Mouse (Mus musculus): ENCODE measurements around the gene Samd1. TPM values are rescaled to one million over a fixed set of nuclear protein-coding genes. Genes with fewer than 3 reads are reported as not detected.

Gene Samd1
- polyA plus RNA-seq, 1 experiment from 2014 or later = 7.4 TPM

DNA sequence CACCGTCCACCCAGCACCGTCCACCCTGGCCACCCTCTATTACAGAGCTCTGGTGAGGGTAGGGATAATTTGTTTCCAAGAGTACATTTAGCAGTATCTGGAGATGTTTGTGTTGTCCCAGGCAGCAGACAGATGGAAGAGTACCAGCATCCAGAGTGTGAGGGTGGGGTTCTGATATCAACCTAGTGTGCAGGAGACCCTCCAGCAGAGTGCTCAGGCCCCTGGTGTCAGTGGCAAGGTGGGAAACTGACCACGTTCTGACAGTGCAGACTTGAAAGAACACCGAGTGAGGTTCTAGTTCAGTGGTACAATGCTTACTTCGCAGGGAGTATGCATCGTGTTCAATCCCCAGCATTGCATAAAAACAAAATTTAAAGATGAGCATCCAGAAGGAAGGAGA lies 25.8 kb upstream of the Samd1 start:
- 81% methylated on average over 6 of the region's 6 CpGs for WGBS
- no peak overlapping the region for H3K27ac ChIP-seq (ENCODE audit: low read length)

DNA sequence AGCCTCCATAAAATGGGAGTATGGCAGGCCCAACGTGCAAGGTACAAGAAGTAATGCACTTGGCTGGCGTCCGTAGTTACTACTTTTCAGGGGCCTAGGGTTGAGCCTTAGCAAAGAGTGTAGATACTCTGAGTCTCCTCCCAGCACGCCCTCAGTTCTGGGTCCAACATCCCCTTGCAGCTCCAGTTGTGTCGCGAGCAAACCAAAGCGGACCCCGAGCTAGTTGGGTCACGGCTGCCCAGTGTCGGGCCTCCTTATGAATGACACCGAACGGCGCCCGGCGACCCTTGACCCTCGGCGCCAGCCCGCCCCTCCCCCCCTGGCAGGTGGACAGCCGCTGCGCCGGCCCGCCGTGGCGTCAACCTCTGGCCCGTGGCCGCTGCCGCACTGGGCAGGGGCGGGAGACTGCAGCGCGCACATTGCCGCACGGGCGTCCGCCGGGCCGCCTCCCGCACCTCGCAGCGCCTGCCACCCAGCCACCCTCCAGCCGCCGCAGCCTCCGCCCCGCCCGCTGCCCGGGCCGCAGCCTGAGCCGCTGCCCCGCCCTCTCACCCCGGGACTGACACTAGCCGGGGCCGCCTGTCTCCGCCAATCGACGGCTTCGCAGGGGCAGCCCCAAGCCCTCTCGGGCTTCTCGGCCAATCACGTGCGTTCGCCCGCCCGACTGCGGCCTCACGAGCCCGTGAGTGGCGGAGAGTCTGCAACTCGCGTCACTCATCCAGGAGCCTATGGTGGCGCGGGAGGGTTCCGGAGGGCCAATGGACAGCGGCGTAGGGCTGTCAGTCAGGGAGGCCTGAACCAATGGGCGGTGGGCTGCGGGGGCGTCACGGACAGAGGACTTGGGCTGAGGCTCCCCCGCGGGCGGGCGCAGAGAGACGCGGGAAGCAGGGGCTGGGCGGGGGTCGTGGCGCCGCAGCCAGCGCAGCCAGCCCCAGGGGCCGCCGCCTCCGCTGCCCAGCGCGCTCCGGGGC lies 25.0 kb upstream of the Samd1 start, which contains the start of gene Prkaca:
Gene Prkaca, plus strand, starts transcription at position 844 of the 971 bp plus-strand sequence.
- peak within 1 kb of the TSS; percentile 83 for H3K4me3 ChIP-seq (replicated peaks; ENCODE audit: low read length)
- H3K4me1 ChIP-seq (ENCODE audit: control insufficient read depth, insufficient read depth, low read length) = peaks cover 28% of the 10 kb centered on the region
- H3K4me2 ChIP-seq (ENCODE audit: low read depth, low read length) = peak within 1 kb of the TSS; percentile 93
- peak; percentile 99 for ATAC-seq (ENCODE audit: insufficient read depth, low FRiP score)
- no peaks in the 10 kb centered on the region; the same call in 1 of the 2 replicates for H3K36me3 ChIP-seq (ENCODE audit: control insufficient read depth, insufficient read depth, low read length)
- WGBS = under 1% methylated on average over 82 of the region's 94 CpGs
- peak within 1 kb of the TSS; percentile 46 for H3K27ac ChIP-seq (ENCODE audit: low read length)
- H3K9ac ChIP-seq (ENCODE audit: low read length) = peak within 1 kb of the TSS; percentile 89
- H3K9me3 ChIP-seq (replicated peaks; ENCODE audit: control insufficient read depth, low read length) = no peaks in the 10 kb centered on the region
- no peaks in the 10 kb centered on the region for H3K27me3 ChIP-seq (ENCODE audit: control insufficient read depth, insufficient read depth, low read length)

More for the DNA sequence above, 25.8 kb upstream of the Samd1 start:
- ATAC-seq (ENCODE audit: insufficient read depth, low FRiP score) = no peak
- no peaks in the 10 kb centered on the region for H3K27me3 ChIP-seq (ENCODE audit: control insufficient read depth, insufficient read depth, low read length)
- peaks cover 20% of the 10 kb centered on the region; the same call in 1 of the 2 replicates for H3K4me1 ChIP-seq (ENCODE audit: control insufficient read depth, insufficient read depth, low read length)
- no peaks in the 10 kb centered on the region for H3K9me3 ChIP-seq (replicated peaks; ENCODE audit: control insufficient read depth, low read length)
- no peak overlapping the region for H3K9ac ChIP-seq (ENCODE audit: low read length)
- peak overlapping the region; percentile 83; the same call in 1 of the 2 replicates for H3K4me3 ChIP-seq (replicated peaks; ENCODE audit: low read length)
- H3K4me2 ChIP-seq (ENCODE audit: low read depth, low read length) = peak overlapping the region; percentile 78
- no peaks in the 10 kb centered on the region; the same call in 1 of the 2 replicates for H3K36me3 ChIP-seq (ENCODE audit: control insufficient read depth, insufficient read depth, low read length)

DNA sequence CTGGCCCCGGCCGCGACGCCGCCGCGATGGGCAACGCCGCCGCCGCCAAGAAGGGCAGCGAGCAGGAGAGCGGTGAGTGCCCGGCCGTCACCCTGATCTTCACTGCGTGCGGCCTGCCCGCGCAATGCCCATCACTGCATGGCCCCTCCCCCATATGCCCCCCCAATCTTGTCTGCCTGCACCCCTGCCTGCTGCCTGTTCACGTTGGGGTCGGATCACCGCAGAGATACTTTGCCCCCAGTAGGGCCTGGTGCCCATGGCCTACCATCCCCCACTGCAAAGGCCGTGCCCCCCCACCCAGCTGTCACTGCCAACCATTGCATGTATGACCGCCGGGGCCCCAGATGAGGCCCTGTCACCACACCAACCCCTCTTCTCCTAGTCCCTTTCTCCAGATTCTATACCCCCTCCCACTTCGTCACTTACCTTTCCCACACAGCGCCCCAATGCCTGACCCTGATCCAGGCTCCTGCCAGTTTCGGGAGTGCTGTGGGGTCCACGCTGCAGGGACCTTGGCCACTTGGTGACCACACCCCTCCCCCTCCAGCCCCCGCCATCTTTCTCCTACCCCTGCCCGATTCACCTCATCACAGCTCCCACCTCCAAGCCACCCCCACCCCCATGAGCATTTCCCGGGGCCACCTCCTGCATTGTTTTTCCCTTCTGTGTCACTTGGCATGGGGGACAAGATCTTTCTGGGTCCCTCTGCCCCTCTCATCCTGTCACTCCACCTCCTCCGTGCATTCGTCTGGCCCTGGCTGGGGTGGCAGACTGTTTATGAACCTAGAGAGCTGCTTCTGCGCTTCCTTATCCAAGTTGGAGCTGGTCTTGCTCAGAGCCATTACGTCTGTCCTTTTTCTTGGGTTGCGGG lies 24.1 kb upstream of the Samd1 start:
- 0 out of 2 replicates have a peak, but pooled peaks have one; percentile 0 for ATAC-seq (ENCODE audit: insufficient read depth, low FRiP score)
- Histone ChIP-seq H3K9ac (ENCODE audit: low read length) (peak overlapping the region; percentile 89), H3K9me3 (replicated peaks; ENCODE audit: control insufficient read depth, low read length) (no peaks in the 10 kb centered on the region), H3K4me1 (ENCODE audit: control insufficient read depth, insufficient read depth, low read length) (peaks cover 32% of the 10 kb centered on the region), H3K4me2 (ENCODE audit: low read depth, low read length) (peak overlapping the region; percentile 93), H3K36me3 (ENCODE audit: control insufficient read depth, insufficient read depth, low read length) (no peaks in the 10 kb centered on the region), H3K27me3 (ENCODE audit: control insufficient read depth, insufficient read depth, low read length) (no peaks in the 10 kb centered on the region), H3K27ac (ENCODE audit: low read length) (peak overlapping the region; percentile 46; the same call in 1 of the 2 replicates), H3K4me3 (replicated peaks; ENCODE audit: low read length) (peak overlapping the region; percentile 83)
- WGBS = 3% methylated on average over 36 of the region's 37 CpGs

- 80% methylated on average over 4 of the region's 4 CpGs for WGBS
- H3K9me3 ChIP-seq (replicated peaks; ENCODE audit: control insufficient read depth, low read length) = no peaks in the 10 kb centered on the region
- peaks cover 32% of the 10 kb centered on the region for H3K4me1 ChIP-seq (ENCODE audit: control insufficient read depth, insufficient read depth, low read length)
- no peak overlapping the region for H3K4me3 ChIP-seq (replicated peaks; ENCODE audit: low read length)
- ATAC-seq (ENCODE audit: insufficient read depth, low FRiP score) = no peak
- no peak overlapping the region for H3K27ac ChIP-seq (ENCODE audit: low read length)
- H3K9ac ChIP-seq (ENCODE audit: low read length) = no peak overlapping the region; the same call in 1 of the 2 replicates
- H3K27me3 ChIP-seq (ENCODE audit: control insufficient read depth, insufficient read depth, low read length) = no peaks in the 10 kb centered on the region
- no peaks in the 10 kb centered on the region for H3K36me3 ChIP-seq (ENCODE audit: control insufficient read depth, insufficient read depth, low read length)
- H3K4me2 ChIP-seq (ENCODE audit: low read depth, low read length) = no peak overlapping the region
Observed at GRCm38 (mm10) chr8:83974521-83974920, 23.0 kb upstream of the Samd1 start.

- Histone ChIP-seq H3K4me3 (replicated peaks; ENCODE audit: low read length) (no peak overlapping the region), H3K36me3 (ENCODE audit: control insufficient read depth, insufficient read depth, low read length) (0 out of 2 replicates have a peak, but pooled peaks cover under 1% of the 10 kb centered on the region), H3K4me2 (ENCODE audit: low read depth, low read length) (no peak overlapping the region), H3K4me1 (ENCODE audit: control insufficient read depth, insufficient read depth, low read length) (peaks cover 32% of the 10 kb centered on the region), H3K9me3 (replicated peaks; ENCODE audit: control insufficient read depth, low read length) (no peaks in the 10 kb centered on the region), H3K9ac (ENCODE audit: low read length) (no peak overlapping the region), H3K27me3 (ENCODE audit: control insufficient read depth, insufficient read depth, low read length) (no peaks in the 10 kb centered on the region), H3K27ac (ENCODE audit: low read length) (no peak overlapping the region)
- WGBS = 81% methylated on average over 4 of the region's 4 CpGs
- no peak for ATAC-seq (ENCODE audit: insufficient read depth, low FRiP score)
Observed at GRCm38 (mm10) chr8:83976101-83976630, 21.3 kb upstream of the Samd1 start.

GRCm38 (mm10) chr8:83976779-83977350 lies 20.6 kb upstream of the Samd1 start:
- Histone ChIP-seq H3K4me1 (ENCODE audit: control insufficient read depth, insufficient read depth, low read length) (peaks cover 29% of the 10 kb centered on the region), H3K27ac (ENCODE audit: low read length) (no peak overlapping the region), H3K27me3 (ENCODE audit: control insufficient read depth, insufficient read depth, low read length) (no peaks in the 10 kb centered on the region), H3K4me3 (replicated peaks; ENCODE audit: low read length) (no peak overlapping the region), H3K4me2 (ENCODE audit: low read depth, low read length) (no peak overlapping the region), H3K9ac (ENCODE audit: low read length) (no peak overlapping the region), H3K9me3 (replicated peaks; ENCODE audit: control insufficient read depth, low read length) (no peaks in the 10 kb centered on the region), H3K36me3 (ENCODE audit: control insufficient read depth, insufficient read depth, low read length) (peaks cover 7% of the 10 kb centered on the region; the same call in 1 of the 2 replicates)
- 85% methylated on average over 5 of the region's 5 CpGs for WGBS
- no peak for ATAC-seq (ENCODE audit: insufficient read depth, low FRiP score)

DNA sequence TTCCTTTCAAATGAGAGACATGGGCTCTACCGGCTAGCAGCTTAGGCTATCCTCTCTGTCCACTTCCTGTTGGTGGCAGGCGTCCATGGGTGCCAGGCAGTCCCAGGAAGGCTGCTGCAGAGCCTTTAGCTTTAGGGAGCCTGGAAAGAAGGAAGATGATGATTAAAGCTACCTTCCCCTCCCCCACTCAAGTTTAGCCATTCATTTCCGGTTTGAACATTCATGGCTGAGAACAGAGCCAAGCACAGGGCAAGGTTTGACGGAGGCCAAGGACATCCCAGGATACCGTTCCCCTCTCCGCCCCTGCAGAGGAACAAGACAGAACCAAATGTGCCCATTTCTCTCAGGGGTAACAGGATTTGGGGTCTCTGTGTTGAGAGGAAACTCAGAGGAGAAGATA lies 19.8 kb upstream of the Samd1 start:
- Histone ChIP-seq H3K4me3 (replicated peaks; ENCODE audit: low read length) (no peak overlapping the region), H3K27ac (ENCODE audit: low read length) (no peak overlapping the region), H3K9me3 (replicated peaks; ENCODE audit: control insufficient read depth, low read length) (no peaks in the 10 kb centered on the region), H3K9ac (ENCODE audit: low read length) (peak overlapping the region; percentile 34; the same call in 1 of the 2 replicates), H3K4me1 (ENCODE audit: control insufficient read depth, insufficient read depth, low read length) (peaks cover 27% of the 10 kb centered on the region), H3K4me2 (ENCODE audit: low read depth, low read length) (no peak overlapping the region), H3K36me3 (ENCODE audit: control insufficient read depth, insufficient read depth, low read length) (peaks cover 14% of the 10 kb centered on the region; the same call in 1 of the 2 replicates), H3K27me3 (ENCODE audit: control insufficient read depth, insufficient read depth, low read length) (no peaks in the 10 kb centered on the region)
- ATAC-seq (ENCODE audit: insufficient read depth, low FRiP score) = no peak
- 51% methylated on average over 6 of the region's 6 CpGs for WGBS

DNA sequence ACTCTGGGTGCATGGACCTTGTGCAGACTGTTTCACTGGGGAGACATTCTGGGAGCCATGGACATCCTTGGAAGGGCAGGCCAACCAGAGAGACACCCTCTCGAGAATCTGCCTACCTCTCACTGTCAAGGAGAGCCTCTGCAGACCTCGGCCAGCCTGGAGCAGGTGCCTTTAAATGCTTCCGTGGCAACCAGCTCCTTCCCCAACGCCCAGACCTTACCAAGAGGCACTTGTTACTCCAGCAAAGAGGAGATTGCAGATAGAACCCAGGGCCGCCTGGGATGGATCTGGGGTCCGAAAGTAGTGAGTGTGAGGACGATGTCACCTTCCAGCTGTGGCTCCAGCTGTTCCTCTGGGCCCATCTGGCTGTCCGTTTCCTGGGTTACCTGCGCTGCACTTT lies 19.3 kb upstream of the Samd1 start:
- 76% methylated on average over 9 of the region's 9 CpGs for WGBS

More for the DNA sequence above, 19.3 kb upstream of the Samd1 start:
- no peak overlapping the region for H3K9ac ChIP-seq (ENCODE audit: low read length)
- H3K27ac ChIP-seq (ENCODE audit: low read length) = no peak overlapping the region
- H3K4me2 ChIP-seq (ENCODE audit: low read depth, low read length) = no peak overlapping the region
- no peaks in the 10 kb centered on the region for H3K9me3 ChIP-seq (replicated peaks; ENCODE audit: control insufficient read depth, low read length)
- no peaks in the 10 kb centered on the region for H3K27me3 ChIP-seq (ENCODE audit: control insufficient read depth, insufficient read depth, low read length)
- no peak overlapping the region for H3K4me3 ChIP-seq (replicated peaks; ENCODE audit: low read length)
- H3K36me3 ChIP-seq (ENCODE audit: control insufficient read depth, insufficient read depth, low read length) = peaks cover 14% of the 10 kb centered on the region
- ATAC-seq (ENCODE audit: insufficient read depth, low FRiP score) = no peak
- peaks cover 27% of the 10 kb centered on the region for H3K4me1 ChIP-seq (ENCODE audit: control insufficient read depth, insufficient read depth, low read length)
